Mouse (Mus musculus) naive thymus-derived CD4-positive, alpha-beta T cell, adult 2 months (primary cell): ENCODE results near the gene Col26a1.

Experiments
- DNase-seq: peaks from one replicate; pipeline ENCODE4 v3.0.0-alpha.2; 2011; ENCODE audit warnings: low read depth

The Col26a1 gene

GRCm38 (mm10) chr5:136882788-136883439, at the start of gene Col26a1:
TSS of gene Col26a1 (minus strand) at chr5:136883209.
- no peak for DNase-seq

GRCm38 (mm10) chr5:136931896-136932295, 48.9 kb upstream of the Col26a1 start:
- DNase-seq: no peak

GRCm38 (mm10) chr5:136929073-136929472, 46.1 kb upstream of the Col26a1 start:
- DNase-seq: peak; percentile 88

- no peak for DNase-seq
These were observed 40.9 kb upstream of the Col26a1 start for GRCm38 (mm10) chr5:136923751-136924478.

GRCm38 (mm10) chr5:136922830-136923229, 39.8 kb upstream of the Col26a1 start:
- DNase-seq: no peak

GRCm38 (mm10) chr5:136919546-136920301, 36.7 kb upstream of the Col26a1 start:
- DNase-seq: peak; percentile 25

GRCm38 (mm10) chr5:136918655-136919472, 35.9 kb upstream of the Col26a1 start:
- peak; percentile 90 for DNase-seq

- DNase-seq: no peak
These were observed 34.7 kb upstream of the Col26a1 start for GRCm38 (mm10) chr5:136917613-136918242.

GRCm38 (mm10) chr5:136914183-136914582, 31.2 kb upstream of the Col26a1 start:
- DNase-seq: no peak

- DNase-seq: peak; percentile 81
These were observed 25.2 kb upstream of the Col26a1 start, which contains the start of gene Ift22 for GRCm38 (mm10) chr5:136907991-136908857. TSS of gene Ift22 (plus strand) at chr5:136908150.

- no peak for DNase-seq
These were observed 24.6 kb upstream of the Col26a1 start for GRCm38 (mm10) chr5:136907587-136907986.

GRCm38 (mm10) chr5:136905630-136906029, 22.6 kb upstream of the Col26a1 start:
- peak; percentile 74 for DNase-seq

GRCm38 (mm10) chr5:136904621-136905020, 21.6 kb upstream of the Col26a1 start:
- no peak for DNase-seq

- DNase-seq: no peak
These were observed 12.5 kb upstream of the Col26a1 start for GRCm38 (mm10) chr5:136895529-136895963.

GRCm38 (mm10) chr5:136894840-136895528, 12.0 kb upstream of the Col26a1 start:
- DNase-seq: no peak

GRCm38 (mm10) chr5:136888539-136889355, 5.7 kb upstream of the Col26a1 start:
- DNase-seq: no peak

GRCm38 (mm10) chr5:136886957-136887356, 3.9 kb upstream of the Col26a1 start:
- no peak for DNase-seq

GRCm38 (mm10) chr5:136882055-136882787, 788 bp downstream of the Col26a1 start:
- no peak for DNase-seq
